Mouse (Mus musculus) liver, adult 2 months (tissue): ENCODE measurements around the gene Rnpepl1. TPM values are rescaled to one million over a fixed set of nuclear protein-coding genes. Genes with fewer than 3 reads are reported as not detected.
"Not testable (repeated sequence)": the region's sequence is repeated elsewhere in the genome, so short reads cannot be mapped to it uniquely, and the experiment has no call there.

Experiments used
- DNase-seq: peaks from one replicate; pipeline ENCODE4 v3.0.0-alpha.2; 2011; ENCODE audit warnings: low read depth, low spot score; ENCODE audit errors: extremely low read depth
- H3K27ac ChIP-seq: fragments of 200-500 bp; replicated peaks from 2 replicates; pipeline ENCODE4 v1.5.1; 2012; ENCODE audit warnings: low read depth, mild to moderate bottlenecking, control low read depth, inconsistent platforms, low read length; ENCODE audit not compliant: insufficient read depth
- H3K27me3 ChIP-seq: fragments of 200-500 bp; 2 replicates; pipeline ENCODE4 v1.6.1; 2012; ENCODE audit warnings: mild to moderate bottlenecking, moderate library complexity, low read length, inconsistent platforms; ENCODE audit not compliant: control insufficient read depth, insufficient read depth
- H3K36me3 ChIP-seq: fragments of 200-500 bp; 2 replicates; pipeline ENCODE4 v1.6.1; 2012; ENCODE audit warnings: low read length, inconsistent platforms; ENCODE audit not compliant: control insufficient read depth, insufficient read depth
- H3K4me1 ChIP-seq: fragments of 200-500 bp; 2 replicates; pipeline ENCODE4 v1.6.1; 2011; ENCODE audit warnings: low read length; ENCODE audit not compliant: control insufficient read depth, insufficient read depth
- H3K4me3 ChIP-seq: fragments of 200-500 bp; 2 replicates; pipeline ENCODE4 v1.5.1; 2011; ENCODE audit warnings: low read depth, mild to moderate bottlenecking, control low read depth, low read length, moderate library complexity; ENCODE audit not compliant: insufficient read depth
- H3K79me2 ChIP-seq: fragments of 200-500 bp; 2 replicates; pipeline ENCODE4 v1.6.1; 2012; ENCODE audit warnings: inconsistent platforms, mild to moderate bottlenecking, low read length, moderate library complexity; ENCODE audit not compliant: control insufficient read depth, insufficient read depth
- H3K9ac ChIP-seq: fragments of 200-500 bp; 2 replicates; pipeline ENCODE4 v1.6.1; 2012; ENCODE audit warnings: low read depth, mild to moderate bottlenecking, control low read depth, inconsistent platforms, low read length
- CTCF ChIP-seq: fragments of 200-500 bp; IDR thresholded peaks from 2 replicates; pipeline ENCODE4 v1.5.1; 2011; ENCODE audit warnings: low read depth, low read length, control low read depth
- POLR2A ChIP-seq: fragments of 200-500 bp; IDR thresholded peaks from 2 replicates; pipeline ENCODE4 v1.6.1; 2011; ENCODE audit warnings: low read length, control low read depth; ENCODE audit not compliant: insufficient read depth; ENCODE audit errors: extremely low read depth
- WGBS: fragments of 180-500 bp; shearing (Covaris S2); methylation state at CpG from one replicate; pipeline ENCODE4 v1.1.7; 2018; 5-methylcytosine and 5-hydroxymethylcytosine counted together
- polyA plus RNA-seq: library from polyadenylated mRNA; depleted of rRNA; stranded (reverse); fragments of >200 nt; gene quantifications from 2 replicates; pipeline ENCODE4 v1.2.3, GENCODE M21; 2012; rRNA removed
- total RNA-seq: library from RNA; depleted of rRNA; stranded (reverse); fragments of >200 nt; gene quantifications from 2 replicates; pipeline ENCODE4 v1.2.3, GENCODE M21; 2014; rRNA removed

The Rnpepl1 gene
- total and polyA plus RNA-seq, 2 experiments: 21.6 to 107 TPM

DNA sequence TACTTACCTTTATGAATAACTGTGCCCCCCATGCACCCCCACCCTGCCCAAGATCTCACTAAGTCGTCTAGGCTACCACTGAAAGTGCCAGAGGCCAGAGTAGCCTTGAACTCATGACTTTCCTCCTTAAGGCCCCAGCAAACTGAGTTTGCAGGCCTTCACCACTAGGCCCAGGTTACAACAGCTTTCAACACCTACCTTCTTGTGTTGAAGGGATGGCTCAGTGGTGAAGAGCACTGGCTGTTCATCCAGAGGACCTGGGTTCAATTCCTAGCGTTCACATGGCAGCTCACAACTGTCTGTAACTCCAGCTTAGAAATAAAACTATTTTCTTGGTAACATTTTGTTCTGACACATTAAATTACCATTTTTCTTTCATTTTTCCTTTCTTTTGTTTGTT lies 43.1 kb downstream of the Rnpepl1 start:
- Histone ChIP-seq H3K36me3 (no peaks in the 10 kb centered on the region), H3K27me3 (no peaks in the 10 kb centered on the region), H3K79me2 (no peaks in the 10 kb centered on the region), H3K4me3 (no peak overlapping the region), H3K9ac (no peak overlapping the region), H3K4me1 (no peaks in the 10 kb centered on the region), H3K27ac (no peak overlapping the region)
- 70% methylated on average over 2 of the region's 2 CpGs for WGBS
- TF ChIP-seq CTCF (no peak), POLR2A (no peak)
- no peak for DNase-seq

DNA sequence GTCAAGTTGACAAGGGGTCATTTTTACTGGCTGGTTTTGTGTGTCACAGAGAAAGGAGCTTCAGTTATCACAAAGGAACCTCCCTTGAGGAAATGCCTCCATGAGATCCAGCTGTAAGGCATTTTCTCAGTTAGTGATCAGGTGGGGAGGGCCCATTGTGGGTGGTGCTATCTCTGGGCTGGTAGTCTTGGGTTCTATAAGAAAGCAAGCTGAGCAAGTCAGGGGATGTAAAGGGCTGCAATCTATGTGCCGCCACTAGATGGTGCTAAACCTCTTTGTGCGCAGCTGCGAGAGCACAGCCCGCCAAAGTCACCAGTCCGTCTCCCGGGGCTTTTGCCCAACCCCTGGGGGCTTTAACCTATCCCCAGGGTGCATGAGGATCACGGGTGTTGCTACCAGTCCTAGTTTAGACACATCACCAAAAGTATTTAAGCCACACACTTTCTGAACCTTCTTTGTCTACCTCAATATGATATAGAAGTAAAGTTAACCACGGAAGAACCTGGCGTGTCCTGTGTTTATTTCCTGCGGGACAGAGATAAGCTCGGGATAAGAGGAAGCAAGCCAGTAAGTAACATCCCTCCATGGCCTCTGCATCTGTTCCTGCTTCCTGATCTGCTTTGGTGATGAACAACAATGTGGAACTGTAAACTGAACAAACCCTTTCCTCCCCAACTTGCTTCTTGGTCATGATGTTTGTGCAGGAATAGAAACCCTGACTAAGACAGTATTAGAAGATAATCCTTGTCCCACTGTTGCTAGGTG lies 46.2 kb downstream of the Rnpepl1 start:
- TF ChIP-seq CTCF: peak; percentile 48
- H3K36me3 ChIP-seq, H3K4me3 ChIP-seq, DNase-seq, H3K4me1 ChIP-seq, H3K27ac ChIP-seq, H3K79me2 ChIP-seq, H3K27me3 ChIP-seq, H3K9ac ChIP-seq: not testable (repeated sequence)
- 6% methylated on average over 11 of the region's 11 CpGs for WGBS

- TF ChIP-seq POLR2A (no peak), CTCF (no peak)
- H3K9ac ChIP-seq: no peak overlapping the region
- H3K79me2 ChIP-seq: no peaks in the 10 kb centered on the region
- H3K36me3 ChIP-seq: no peaks in the 10 kb centered on the region
- WGBS: 87% methylated on average over 1 of the region's 1 CpGs
- DNase-seq: no peak
- H3K27ac ChIP-seq: no peak overlapping the region
- no peaks in the 10 kb centered on the region for H3K27me3 ChIP-seq
- H3K4me3 ChIP-seq: no peak overlapping the region
- no peaks in the 10 kb centered on the region for H3K4me1 ChIP-seq
Observed at GRCm38 (mm10) chr1:92958999-92959398, 48.4 kb downstream of the Rnpepl1 start.

DNA sequence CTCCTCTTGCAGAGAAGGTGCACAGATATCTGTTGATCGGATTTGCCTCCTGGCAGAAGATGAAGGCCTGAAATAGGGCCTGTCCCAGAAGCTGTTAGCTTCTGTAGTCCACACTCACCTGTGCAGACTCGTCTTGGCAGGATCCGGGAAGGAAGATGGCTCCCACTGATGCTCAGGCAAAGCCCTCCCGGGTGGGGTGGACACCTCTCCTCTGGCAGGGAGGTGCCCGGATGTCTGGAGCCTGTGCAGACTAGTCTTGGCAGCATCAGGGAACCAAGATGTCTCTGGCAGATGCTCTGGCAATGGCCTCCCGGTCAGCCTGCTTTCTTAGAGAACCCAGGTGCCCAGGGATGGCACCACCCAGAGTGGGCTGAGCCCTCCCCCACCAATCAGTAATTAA lies 60.2 kb downstream of the Rnpepl1 start:
- H3K27me3 ChIP-seq, H3K36me3 ChIP-seq, H3K79me2 ChIP-seq, H3K4me1 ChIP-seq, H3K9ac ChIP-seq, H3K4me3 ChIP-seq, DNase-seq, H3K27ac ChIP-seq: not testable (repeated sequence)
- 91% methylated on average over 6 of the region's 6 CpGs for WGBS

GRCm38 (mm10) chr1:92971879-92972795 lies 61.6 kb downstream of the Rnpepl1 start:
- H3K27me3 ChIP-seq: no peaks in the 10 kb centered on the region
- H3K36me3 ChIP-seq: no peaks in the 10 kb centered on the region
- H3K79me2 ChIP-seq: no peaks in the 10 kb centered on the region
- no peak overlapping the region for H3K27ac ChIP-seq
- H3K9ac ChIP-seq: no peak overlapping the region
- DNase-seq: peak; percentile 14
- no peak overlapping the region for H3K4me3 ChIP-seq
- WGBS: 79% methylated on average over 7 of the region's 7 CpGs
- TF ChIP-seq CTCF: no peak
- TF ChIP-seq POLR2A: no peak
- H3K4me1 ChIP-seq: no peaks in the 10 kb centered on the region

DNA sequence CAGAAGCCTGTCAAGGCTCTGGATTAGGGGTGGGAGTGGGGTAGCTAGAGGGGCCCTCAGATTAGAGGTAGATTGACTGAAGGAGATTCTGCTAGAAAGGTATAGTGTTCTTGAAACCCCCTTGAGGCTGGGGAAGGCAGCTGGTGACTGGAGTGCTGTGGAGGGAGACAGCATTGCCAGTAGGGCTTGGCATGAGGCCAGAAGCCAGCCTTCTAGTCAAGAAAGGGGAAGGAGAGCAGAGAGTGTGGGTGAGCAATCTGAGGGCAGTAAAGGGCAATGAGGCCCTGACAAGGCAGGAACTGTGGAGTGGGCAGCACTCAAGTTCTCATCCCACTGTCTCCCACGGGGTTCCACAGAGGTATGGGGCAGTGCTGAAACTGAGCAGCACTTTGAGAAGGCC lies 62.3 kb downstream of the Rnpepl1 start:
- no peaks in the 10 kb centered on the region for H3K27me3 ChIP-seq
- no peak overlapping the region for H3K9ac ChIP-seq
- WGBS: 67% methylated on average over 1 of the region's 1 CpGs
- no peaks in the 10 kb centered on the region for H3K36me3 ChIP-seq
- TF ChIP-seq POLR2A (no peak), CTCF (no peak)
- peak; percentile 21 for DNase-seq
- H3K4me1 ChIP-seq: no peaks in the 10 kb centered on the region
- H3K27ac ChIP-seq: no peak overlapping the region
- H3K79me2 ChIP-seq: no peaks in the 10 kb centered on the region
- no peak overlapping the region for H3K4me3 ChIP-seq

Other genes starting within 250 kb of the Rnpepl1 start
- 0.92 and 1.2 TPM in 2 replicates for gene Gpc1, start 79.1 kb upstream of the Rnpepl1 start, total RNA-seq
- 1.2 and 2.1 TPM in 2 replicates for gene Gpc1, start 79.1 kb upstream of the Rnpepl1 start, polyA plus RNA-seq
- gene Ankmy1, start 7.9 kb upstream of the Rnpepl1 start, total RNA-seq: 0.07 and 0.09 TPM in 2 replicates
- not detected in 2 replicates for gene Ankmy1, start 7.9 kb upstream of the Rnpepl1 start, polyA plus RNA-seq
- gene Dusp28, start 3.8 kb upstream of the Rnpepl1 start, total RNA-seq: 11.9 and 13.9 TPM in 2 replicates
- gene Dusp28, start 3.8 kb upstream of the Rnpepl1 start, polyA plus RNA-seq: 20.6 and 33.0 TPM in 2 replicates
- 21.9 and 28.0 TPM in 2 replicates for gene Capn10, start 23.6 kb downstream of the Rnpepl1 start, total RNA-seq
- 33.7 and 40.5 TPM in 2 replicates for gene Capn10, start 23.6 kb downstream of the Rnpepl1 start, polyA plus RNA-seq
- gene Gpr35, start 40.1 kb downstream of the Rnpepl1 start, total RNA-seq: 0.18 and 0.47 TPM in 2 replicates
- gene Gpr35, start 40.1 kb downstream of the Rnpepl1 start, polyA plus RNA-seq: 0.20 and 0.53 TPM in 2 replicates
- gene Aqp12, start 95.6 kb downstream of the Rnpepl1 start, total RNA-seq: 0.20 and 0.37 TPM in 2 replicates
- gene Aqp12, start 95.6 kb downstream of the Rnpepl1 start, polyA plus RNA-seq: not detected in 2 replicates
- 0.09 and 0.54 TPM in 2 replicates for gene Kif1a, start 191.2 kb downstream of the Rnpepl1 start, total RNA-seq
- 0.09 and 0.11 TPM in 2 replicates for gene Kif1a, start 191.2 kb downstream of the Rnpepl1 start, polyA plus RNA-seq
- gene Agxt, start 224.5 kb downstream of the Rnpepl1 start, total RNA-seq: 394 and 587 TPM in 2 replicates
- 374 and 553 TPM in 2 replicates for gene Agxt, start 224.5 kb downstream of the Rnpepl1 start, polyA plus RNA-seq